Mouse (Mus musculus) skeletal muscle tissue, adult 2 months (tissue): ENCODE measurements at regions not wholly inside any gene's neighbourhood (a gene's known extent, or its start where the extent isn't known, plus 50 kb on each side); places are given as distances from the start of the nearest gene placed in this dataset.

Experiments used
- DNase-seq: peaks from one replicate; pipeline ENCODE4 v3.0.0-alpha.2; 2012; ENCODE audit warnings: low read depth, low spot score

DNA sequence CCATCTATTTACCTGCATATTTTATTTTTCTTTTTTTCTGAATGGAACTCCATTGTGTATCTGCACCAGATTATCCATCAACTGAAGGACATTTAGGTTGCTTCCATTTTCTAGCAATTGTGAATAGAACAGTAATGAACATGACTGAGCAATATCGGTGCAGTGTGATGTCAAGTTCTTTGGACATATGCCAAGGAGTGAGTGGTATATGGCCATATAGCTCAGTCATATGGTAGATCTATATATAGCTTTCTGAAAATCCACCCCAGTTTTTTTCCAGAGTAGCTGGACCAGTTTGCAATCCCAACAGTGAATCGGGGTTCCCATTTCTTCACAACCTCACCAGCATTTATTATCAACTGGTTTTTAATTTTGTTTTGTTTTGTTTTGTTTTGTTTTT, 52.0 kb upstream of the Tent5a start:
- no peak for DNase-seq
